Mouse (Mus musculus) embryo, embryonic 10 days (tissue): ENCODE measurements around the gene Ranbp17.

Experiments
- DNase-seq: peaks from one replicate; pipeline ENCODE4 v3.0.0-alpha.2; 2015; ENCODE audit warnings: low spot score

Gene Ranbp17

DNA sequence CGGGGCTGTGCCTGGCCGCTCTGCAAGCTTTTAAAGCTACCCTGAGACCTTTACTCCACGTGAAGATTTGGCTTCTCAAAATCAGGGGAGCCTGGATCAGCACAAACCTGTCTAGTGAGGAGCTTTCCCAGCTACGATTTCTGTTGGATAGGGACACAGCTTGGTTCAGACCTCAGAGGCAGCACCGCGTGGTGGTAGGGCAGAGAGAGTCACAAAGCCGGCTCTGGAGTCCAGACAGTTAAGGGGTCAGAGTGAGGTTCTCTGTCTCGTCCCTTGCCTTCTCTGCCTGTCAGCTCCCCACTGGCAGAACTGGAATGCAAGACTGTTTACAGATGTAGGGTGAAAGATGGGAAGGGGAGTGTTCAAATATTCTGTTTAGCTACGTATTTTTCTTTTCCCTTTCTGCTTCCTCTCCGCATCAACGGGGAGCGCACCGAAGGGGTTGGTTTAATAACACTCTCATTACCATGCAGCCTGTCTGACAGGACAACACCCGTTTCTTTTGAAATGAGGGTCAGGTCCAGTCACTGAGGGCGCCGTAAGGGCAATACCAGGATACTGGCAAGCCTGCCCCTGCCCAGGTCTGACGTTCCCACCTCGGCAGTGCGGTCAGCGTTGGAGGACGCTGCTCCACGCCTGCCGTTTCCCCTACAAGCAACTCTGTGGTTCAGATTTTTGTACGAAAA, 317.0 kb downstream of the Ranbp17 start:
- DNase-seq, result peak; percentile 56

DNA sequence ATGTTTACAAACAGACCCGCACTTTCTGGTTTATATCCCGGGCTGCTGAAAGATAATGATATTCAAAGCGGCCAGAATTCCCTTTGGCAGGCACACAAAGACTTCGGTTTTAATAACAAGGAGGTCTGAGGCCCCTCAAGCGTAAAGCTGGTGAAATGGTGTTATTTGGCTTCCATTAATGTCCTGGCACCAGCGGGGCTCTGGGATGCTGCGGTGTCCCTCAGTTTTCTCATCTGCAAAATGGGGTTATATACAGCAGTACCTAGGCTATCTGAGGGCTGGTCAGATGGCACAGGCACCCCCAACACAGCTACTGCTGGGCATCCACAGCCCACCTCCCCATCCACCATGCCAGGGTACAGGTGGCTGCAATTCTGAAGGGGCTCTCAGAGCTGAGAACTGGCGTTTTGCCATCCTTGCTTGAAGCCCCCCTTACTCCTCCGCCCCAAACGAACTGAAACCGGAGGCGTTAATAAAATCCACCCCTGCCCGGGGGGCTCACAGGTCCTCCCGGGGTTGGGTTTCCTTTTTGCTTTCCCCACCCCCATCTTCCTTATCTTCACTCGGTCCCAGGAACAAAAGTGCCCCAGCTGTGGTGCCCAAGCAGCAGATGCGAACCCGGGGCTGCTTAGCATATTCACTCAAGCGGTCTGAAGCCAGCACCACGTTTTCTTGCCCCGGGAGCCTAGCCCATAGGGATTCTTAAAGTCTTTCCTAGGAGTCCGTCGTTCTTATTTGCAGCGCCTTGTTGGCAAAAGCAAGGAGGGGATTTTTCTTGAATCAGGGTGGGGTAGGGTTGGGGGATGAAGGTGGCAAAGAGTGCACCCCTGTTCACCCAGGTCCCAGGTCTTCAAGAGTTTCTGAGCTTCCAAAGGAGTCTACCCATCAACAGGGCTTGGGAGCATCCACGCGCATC, 317.8 kb downstream of the Ranbp17 start:
- no peak for DNase-seq

DNA sequence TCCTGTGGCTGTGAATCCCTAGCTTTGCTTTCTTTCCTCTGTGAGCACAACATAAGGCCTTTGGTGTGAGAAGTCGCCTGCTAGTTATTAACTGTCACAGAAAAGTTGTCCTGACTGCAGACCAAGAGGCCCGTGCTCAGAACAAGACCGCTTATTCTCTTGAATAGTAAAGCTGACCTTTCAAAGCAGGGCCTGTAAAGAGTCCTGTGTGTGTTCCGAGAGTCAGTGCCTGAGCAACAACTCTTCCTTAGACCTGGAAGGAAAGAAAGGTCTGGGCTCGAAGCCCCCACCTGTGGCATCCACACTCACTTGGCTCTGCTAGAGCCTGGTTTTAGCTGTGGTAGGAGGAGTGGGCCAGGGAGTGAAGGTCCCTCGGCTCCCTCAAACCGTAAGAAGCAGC, 318.5 kb downstream of the Ranbp17 start:
- DNase-seq, result no peak

DNA sequence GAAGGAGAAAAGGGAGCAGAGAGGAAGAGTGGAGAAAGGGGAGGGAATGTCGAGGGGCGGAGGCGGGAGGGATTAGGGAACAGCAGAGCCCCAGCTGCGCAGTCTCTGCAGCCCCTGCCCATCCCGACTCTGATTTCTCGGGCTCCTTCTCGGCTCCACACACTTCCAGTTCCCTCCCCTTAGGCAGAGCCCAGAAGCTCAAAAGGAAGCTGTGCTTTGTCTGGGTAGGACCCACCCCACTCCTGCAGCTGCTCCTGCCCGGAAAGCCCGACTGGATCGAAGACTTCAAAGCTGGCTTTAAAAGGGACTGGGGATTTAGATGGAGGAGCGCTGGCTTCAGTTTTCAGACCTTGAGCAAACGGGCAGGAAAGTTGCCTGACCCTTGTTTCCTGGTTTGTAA, 319.9 kb downstream of the Ranbp17 start:
- peak; percentile 47 for DNase-seq

DNA sequence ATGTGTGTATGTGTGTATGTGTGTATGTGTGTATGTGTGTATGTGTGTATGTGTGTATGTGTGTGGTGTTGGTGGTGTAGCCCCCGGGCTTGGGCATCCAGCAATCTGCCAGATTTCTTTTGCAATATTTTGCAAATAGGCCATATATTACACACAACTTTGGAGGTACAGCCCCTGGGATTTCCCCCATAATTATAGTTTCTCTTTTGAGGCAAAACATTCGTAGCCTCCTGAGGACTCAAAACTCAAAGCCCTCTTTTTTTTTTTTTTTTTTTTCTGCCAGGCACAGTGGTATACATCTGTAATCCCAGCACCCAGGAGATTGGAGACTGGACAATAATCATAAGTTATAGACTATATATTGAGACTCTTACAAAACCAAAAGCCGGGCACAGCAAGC, 331.7 kb downstream of the Ranbp17 start:
- DNase-seq, result no peak

DNA sequence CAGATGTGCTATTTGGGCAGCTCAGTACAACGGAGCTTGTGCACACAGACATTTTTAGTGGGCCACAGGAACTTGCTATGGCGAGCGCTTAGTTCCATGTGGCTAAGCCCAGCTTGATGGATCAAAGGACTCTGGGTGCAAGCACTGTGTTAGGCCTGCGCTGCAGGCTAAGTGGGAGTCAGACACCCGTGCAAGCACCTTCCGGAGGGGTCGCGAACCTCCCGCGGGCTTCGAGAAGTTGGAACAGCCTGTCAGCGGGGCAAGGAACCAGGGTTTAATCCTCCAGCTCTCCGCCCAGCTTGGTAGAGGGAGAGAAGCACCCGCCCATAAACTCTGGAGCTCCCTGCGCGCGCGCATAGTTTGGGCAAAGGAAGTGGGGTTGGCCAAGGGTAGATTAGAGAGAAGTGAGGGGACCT, 332.8 kb downstream of the Ranbp17 start:
- peak; percentile 62 for DNase-seq

DNA sequence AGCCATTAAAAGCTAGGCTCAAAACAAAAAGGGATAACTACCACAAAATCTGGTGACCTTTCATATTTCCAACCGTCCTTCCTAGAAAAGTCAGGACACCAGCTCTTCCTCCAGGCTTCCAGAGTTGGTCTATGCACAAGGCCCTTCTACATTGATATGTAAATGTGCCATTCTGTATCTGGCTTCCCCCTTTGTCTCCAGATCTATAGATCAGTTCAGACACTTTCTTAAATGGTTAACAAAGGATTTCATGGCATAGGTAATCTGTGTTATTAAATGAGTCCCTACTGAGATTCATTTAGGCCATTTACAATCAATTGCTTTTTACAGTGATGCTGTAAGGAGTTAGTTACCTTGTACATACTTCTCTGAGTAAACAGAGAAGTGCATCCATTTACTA, 333.7 kb downstream of the Ranbp17 start:
- DNase-seq, result no peak

- DNase-seq, result peak; percentile 84
These were observed 336.9 kb downstream of the Ranbp17 start for GRCm38 (mm10) chr11:33176525-33177245.

DNA sequence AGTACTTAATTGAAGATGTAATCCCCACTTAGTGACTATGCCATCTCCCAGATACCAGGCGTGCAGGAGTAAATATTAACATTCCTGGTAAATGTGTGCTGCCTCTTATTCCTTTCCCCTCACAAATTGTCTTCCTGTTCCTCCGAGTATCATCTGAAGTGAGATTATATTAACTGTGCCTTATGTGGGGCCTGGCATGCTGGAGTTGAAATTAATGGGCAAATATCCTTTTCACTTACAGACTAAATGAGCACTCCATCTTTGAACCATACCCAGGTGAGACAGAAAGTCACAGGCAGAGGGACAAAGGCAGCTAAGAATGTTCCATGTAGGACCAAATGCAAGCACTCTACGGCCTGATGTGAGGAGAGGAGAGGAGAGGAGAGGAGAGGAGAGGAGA, 337.8 kb downstream of the Ranbp17 start:
- no peak for DNase-seq

DNA sequence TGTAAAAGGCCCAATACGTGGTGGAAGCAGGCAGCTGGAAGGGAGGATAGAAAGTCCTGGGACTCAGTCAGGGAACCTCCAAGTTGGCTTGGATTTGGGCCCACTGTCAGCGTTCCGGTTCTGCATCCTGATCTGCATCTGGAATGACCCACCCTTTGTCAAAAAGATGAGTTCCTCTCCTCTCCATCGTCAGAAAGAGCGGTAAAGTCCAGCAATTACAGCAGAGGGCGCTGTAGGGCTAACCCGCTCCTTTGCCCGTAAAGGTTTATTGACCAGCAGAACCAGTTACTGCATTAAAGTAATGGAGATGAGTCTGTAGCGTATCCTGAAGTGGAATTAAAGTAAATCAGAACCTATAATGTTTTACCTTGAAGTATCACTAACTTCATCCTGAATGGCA, 343.1 kb downstream of the Ranbp17 start:
- DNase-seq, result peak; percentile 79

- DNase-seq, result peak; percentile 100
These were observed 350.5 kb downstream of the Ranbp17 start, which contains the start of gene Npm1 for GRCm38 (mm10) chr11:33162998-33163506. Gene Npm1 (minus strand): TSS chr11:33163206.

DNA sequence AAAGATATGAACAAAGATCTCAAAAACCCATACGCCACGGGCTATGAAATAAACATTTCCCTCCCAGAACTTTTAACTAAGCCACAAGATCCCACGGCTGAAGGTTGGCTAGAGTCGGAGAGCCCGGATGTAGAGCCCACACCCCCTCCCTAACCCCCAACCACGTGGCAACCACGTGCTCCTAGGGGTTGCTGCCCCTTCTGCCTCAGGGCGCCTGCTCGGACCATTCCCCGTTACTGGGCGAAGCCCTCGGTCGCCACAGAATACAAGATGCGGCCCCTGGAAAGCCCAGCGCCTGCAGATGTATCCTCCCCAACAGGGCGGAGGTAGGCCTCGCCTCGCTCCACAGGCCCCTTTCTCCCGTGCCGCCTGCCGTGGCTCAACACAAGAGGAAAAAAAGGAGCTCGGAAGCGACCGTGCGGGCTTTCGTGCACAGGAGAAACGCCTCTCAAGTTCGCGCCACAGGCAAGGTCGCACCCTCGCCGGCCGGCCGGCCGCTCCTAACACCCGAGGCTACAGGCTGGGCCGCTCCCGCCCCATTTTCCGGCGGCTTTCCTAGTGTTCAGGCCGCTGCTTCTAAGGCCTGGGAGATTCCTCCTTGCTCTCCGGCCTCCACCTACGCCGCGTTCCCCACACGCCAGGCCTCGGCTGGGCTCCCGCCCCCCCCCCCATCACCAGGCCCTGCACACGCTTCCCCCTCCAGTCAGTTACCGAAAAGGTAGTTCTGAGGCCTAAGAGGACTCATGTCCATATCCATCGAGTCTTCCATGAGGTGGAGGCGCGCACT, 351.1 kb downstream of the Ranbp17 start:
- peak; percentile 83 for DNase-seq
